Mouse (Mus musculus) small intestine, adult 10 weeks (tissue): Measurements from ENCODE around the gene Ube2q1. TPM values are rescaled to one million over a fixed set of nuclear protein-coding genes. Genes with fewer than 3 reads are reported as not detected.

Source experiments
- polyA plus RNA-seq: library from polyadenylated mRNA; stranded (reverse); fragments of 350-450 nt; fragmentation: Illumina TruSeq; extraction: RNeasy Lipid Tissue Mini Kit (QIAGEN cat#74804); gene quantifications from one replicate; pipeline ENCODE4 v1.2.3, GENCODE M21; 2014; ENCODE audit warnings: low replicate concordance

Gene Ube2q1
- 69.1 TPM for polyA plus RNA-seq

DNA sequence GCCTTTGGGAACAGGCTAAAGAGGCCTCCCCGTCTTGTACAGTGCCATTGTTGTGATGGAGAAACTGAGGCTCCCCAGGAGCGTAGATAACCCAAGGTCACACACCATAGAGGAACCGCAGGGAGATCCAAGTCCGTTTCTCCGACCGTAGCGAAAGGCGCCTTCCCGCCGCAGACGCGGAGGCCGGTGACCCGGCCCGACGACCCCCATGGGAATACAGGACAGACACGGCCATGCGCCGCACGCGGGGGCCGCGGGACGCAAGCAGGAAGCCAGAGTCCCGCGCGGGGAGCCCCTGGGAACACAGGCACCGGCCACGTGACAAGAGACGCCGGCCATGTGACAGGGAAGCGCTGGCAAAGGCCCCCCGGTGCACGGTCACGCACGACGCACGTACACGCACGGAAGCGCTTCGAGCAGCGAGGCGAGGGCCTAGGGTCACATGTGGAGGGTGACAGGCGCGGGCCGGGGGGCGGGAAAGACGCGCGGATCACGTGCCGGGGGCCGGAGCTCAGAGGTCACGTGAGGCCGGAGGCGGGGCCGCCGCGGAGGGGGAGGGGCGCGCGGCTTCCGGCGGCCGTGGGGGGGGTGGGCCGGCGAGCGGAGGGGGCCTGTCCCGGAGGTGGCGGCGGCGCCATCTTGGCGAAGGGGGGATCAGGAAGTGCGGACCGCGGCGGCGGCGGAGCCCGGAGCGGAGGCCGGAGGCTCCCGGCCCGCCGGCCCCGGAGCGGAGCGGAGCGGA lies at the start of gene Ube2q1:
TSS of gene Ube2q1 (plus strand) at position 649 of the 742 bp plus-strand sequence.

DNA sequence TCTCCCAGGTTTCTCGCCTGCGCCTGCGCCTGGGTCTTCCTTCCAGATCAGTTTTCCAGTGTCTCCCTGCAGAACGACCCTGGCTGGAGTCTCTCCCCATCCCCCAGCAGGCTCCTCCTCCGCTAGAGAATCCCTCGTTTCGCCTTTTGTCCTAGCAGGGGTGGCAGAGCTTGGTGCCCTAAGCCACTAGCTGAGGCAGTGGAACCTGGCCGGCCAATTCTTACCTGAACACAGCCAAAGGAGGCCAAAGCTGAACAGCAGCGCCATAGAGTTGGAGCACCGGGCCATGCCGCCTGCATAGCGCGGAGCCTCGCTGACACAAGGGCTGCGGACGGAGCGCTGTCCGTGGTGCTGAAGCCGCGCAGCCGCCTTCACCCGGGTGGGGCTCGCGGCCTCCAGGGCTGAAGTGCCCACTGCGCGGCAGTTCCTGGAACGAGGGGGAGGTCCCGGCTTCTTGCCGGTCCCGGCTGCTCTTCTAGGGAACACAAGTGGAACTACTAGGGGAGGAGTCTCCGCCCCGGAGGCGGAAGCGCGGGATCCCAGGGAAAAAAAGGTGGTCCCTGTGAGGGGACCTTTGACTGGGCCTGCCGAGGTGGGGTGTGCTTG lies 9.2 kb upstream of the Ube2q1 start, which contains the start of gene Chrnb2:
TSS of gene Chrnb2 (minus strand) at position 514 of the 606 bp plus-strand sequence.

DNA sequence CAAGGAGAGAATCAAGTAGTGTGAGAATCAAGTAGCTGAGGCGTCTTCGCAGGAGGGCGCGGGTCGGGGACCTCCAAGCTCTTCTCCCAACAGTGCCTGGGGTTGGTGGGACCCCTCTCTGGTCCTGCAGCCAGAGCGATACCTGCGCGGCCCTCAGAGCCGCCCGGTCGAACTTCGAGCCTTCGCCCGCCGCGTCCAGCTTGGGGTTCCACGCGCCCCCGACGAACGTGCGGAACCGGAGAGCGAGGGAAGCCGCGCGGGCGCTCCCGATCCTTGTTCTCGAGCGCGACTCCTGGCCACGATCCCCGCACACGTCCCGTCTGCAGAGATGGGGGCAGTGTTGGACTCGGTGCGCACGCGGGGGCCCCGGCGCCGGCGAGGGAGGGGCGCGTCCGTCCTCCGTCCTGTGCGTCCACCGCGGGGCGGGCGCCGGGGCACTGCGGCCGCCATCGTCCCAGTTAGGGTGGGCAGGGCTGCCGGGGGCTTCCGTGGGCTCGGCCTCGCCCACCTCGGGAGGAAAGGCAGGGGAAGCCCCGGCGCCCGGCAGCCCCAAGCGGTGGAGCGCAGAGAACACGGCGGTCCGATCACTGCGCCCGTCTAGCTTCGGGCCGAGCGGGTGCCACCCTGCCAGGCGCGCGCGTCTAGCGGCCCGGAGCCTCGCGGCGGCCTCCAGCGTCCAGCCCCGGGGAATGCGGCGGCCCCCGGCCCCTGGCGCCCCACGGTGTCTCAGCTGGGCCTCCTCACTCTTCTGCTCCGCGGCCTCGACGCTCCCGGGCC lies 57.6 kb downstream of the Ube2q1 start, which contains the start of gene She:
TSS of gene She (plus strand) at position 556 of the 777 bp plus-strand sequence.

Other genes with a start within 250 kb of the Ube2q1 start
- 4.4 TPM for gene Adar, start 58.6 kb upstream of the Ube2q1 start, polyA plus RNA-seq
- 0.33 TPM for gene Chrnb2, start 9.0 kb upstream of the Ube2q1 start, polyA plus RNA-seq
- gene She, start 57.8 kb downstream of the Ube2q1 start, polyA plus RNA-seq = 2.5 TPM
- gene Il6ra, start 139.6 kb downstream of the Ube2q1 start, polyA plus RNA-seq = 1.8 TPM
- gene Atp8b2, start 189.9 kb downstream of the Ube2q1 start, polyA plus RNA-seq = 4.0 TPM
- 26.7 TPM for gene Hax1, start 225.2 kb downstream of the Ube2q1 start, polyA plus RNA-seq